Mouse (Mus musculus): Measurements from ENCODE around the gene Mtmr12. TPM values are rescaled to one million over a fixed set of nuclear protein-coding genes. Genes with fewer than 3 reads are reported as not detected.

Mtmr12 gene
- 14.7 TPM for polyA plus RNA-seq (2014; fragmentation: Illumina TruSeq; extraction: RNeasy Lipid Tissue Mini Kit (QIAGEN cat#74804); ENCODE audit: low read depth, low replicate concordance)

DNA sequence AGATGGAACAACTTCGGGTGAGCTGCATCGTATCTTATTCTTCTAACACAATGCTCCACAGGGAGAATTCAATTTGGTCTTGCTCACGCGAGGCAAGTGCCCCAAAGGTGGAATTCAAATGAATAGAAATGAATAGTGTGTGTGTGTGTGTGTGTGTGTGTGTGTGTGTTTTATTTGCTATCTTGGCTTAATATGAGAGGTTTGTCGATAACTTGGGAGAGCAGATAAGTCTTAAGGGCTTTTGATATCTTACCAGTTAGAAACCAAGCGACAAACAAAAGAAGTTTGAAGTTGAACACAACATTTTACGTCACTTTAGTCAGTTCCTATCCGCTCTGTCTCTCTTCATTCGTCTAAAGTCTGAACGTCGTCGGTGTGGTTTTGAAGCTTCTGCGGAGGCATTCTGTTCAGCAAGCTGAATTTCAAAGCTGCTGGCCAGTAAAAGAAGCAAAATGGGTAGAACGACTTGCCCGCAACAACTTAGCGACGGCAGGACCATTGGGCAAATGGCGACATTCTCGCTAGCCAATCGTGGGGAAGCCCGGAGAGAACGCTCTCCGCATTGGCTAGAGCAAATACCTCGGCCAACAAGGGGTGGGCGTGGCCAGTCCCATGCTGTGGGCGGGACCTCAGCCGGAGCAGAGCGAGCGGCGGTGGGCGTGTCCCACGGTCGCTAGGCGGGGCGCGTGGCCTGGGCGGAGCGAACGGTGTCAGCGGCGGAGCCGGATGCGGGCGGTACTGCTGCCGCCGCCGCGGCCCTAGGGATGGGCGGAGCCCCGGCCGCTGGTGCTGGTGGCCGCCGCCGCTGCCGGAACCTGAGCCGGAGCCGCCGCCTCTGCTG lies at the start of gene Mtmr12:
Gene Mtmr12, plus strand, starts transcription at position 710 of the 841 bp plus-strand sequence.

GRCm38 (mm10) chr15:12321091-12321787 lies 116.4 kb downstream of the Mtmr12 start, which contains the start of gene Golph3:
Gene Golph3, plus strand, starts transcription at chr15:12321450.

DNA sequence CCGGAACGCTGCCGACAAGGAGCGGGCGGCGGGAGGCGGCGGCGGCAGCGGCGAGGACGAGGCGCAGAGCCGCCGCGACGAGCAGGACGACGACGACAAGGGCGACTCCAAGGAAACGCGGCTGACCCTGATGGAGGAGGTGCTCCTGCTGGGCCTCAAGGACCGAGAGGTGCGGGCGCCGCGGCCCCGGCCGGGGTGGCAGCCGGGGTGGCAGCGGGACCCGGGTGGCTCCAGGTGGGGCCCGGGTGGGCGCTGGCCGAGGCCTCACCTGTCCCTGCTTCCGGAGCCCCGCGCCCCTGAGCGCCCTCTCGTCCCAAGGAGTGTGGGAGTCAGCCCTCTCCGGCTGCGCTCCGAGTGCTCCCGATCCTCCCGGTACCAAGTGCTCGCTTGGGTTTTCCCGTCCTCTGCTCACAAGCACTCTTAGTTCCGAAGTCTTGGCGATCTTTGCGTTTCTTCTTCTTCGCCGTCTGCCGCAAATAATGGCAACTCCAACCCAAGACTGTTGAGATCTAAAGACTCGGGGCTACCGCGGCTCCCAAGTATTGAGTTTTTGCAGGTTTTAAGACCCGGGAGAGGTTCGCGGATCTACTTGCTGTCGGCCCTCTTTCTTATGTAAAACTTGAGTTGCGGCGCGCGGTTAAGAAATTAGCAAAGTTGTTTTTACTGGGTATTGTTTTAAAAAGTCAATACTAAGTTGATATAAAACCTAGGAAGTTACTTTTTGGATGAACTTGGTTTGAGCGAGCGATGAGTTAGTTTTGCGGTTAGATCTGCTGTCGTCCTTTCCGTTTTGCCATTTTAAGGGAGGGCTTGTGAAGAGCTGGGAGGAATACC lies 117.2 kb downstream of the Mtmr12 start, which contains the start of gene 1810049J17Rik:
Gene 1810049J17Rik, minus strand, starts transcription at position 112 of the 834 bp plus-strand sequence.

Other genes starting within 250 kb of the Mtmr12 start
- 186 TPM for gene Sub1, start 208.0 kb upstream of the Mtmr12 start, polyA plus RNA-seq (2014; fragmentation: Illumina TruSeq; extraction: RNeasy Lipid Tissue Mini Kit (QIAGEN cat#74804); ENCODE audit: low read depth, low replicate concordance)
- 57.8 TPM for gene Zfr, start 87.2 kb upstream of the Mtmr12 start, polyA plus RNA-seq (2014; fragmentation: Illumina TruSeq; extraction: RNeasy Lipid Tissue Mini Kit (QIAGEN cat#74804); ENCODE audit: low read depth, low replicate concordance)
- gene Golph3, start 116.4 kb downstream of the Mtmr12 start, polyA plus RNA-seq (2014; fragmentation: Illumina TruSeq; extraction: RNeasy Lipid Tissue Mini Kit (QIAGEN cat#74804); ENCODE audit: low read depth, low replicate concordance) = 88.5 TPM
- not detected for gene 1810049J17Rik, start 116.9 kb downstream of the Mtmr12 start, polyA plus RNA-seq (2014; fragmentation: Illumina TruSeq; extraction: RNeasy Lipid Tissue Mini Kit (QIAGEN cat#74804); ENCODE audit: low read depth, low replicate concordance)